ENCODE assay signal across 8 mouse cellular contexts in the genomic region with DNA sequence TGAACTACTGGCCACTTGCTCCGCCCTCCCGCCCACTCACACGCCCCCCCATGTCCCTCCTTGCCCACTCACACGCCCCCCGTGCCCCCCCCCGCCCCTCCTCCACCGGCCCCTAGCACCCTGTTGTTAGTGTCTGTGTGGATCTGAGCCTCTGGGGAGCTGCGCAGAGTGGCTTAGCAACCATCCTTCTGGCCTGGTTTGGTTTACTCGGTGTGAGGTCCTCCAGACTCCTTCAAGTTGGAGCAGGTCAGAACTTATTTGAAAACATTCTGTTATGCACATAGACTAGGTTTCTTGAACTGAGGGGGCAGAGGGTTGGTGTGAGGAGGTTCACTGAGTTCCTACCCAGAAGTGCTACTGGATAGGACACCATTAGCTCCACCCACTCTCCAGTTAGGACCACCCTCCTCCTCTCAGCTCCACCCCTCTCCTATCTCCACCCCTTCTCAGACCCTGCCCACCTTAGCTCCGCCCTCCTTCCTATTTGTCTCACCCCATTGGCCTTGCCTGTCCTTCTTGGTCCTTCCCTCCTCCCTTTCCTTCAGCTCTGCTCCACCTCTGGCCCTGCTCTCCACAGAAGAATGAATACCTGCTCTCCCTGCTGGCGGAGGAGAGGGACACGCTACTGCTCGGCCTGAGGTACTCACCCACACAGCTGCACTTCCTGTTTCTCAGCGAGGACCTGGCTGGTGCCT. TPM values are rescaled to one million over a fixed set of nuclear protein-coding genes. Genes with fewer than 3 reads are reported as not detected.
DNase-seq lines count a peak whose midpoint lies in the region; ATAC-seq lines count a peak whose summit lies in the region.

No protein-coding gene starts in this region.

- 0 out of 2 replicates have a peak overlapping the region, but pooled peaks have one; percentile 4 for H3K27ac ChIP-seq in hindbrain, embryonic 10.5 days
- H3K27ac ChIP-seq in limb, embryonic 12.5 days = no peak overlapping the region
- no peak overlapping the region for H3K27ac ChIP-seq in midbrain, embryonic 13.5 days

- DNase-seq in heart, adult 11 months = peak; percentile 91
- no peak for DNase-seq in heart, postnatal 36 days
- DNase-seq in embryo, embryonic 10.5 days (ENCODE audit: low spot score) = peak; percentile 79
- peak; percentile 63 for DNase-seq in hindbrain, embryonic 10.5 days (ENCODE audit: low spot score)
- DNase-seq in thymus, adult 18-20 months = peak; percentile 16 to 49
- DNase-seq in gastrocnemius, postnatal 36 days = no peak

- no peaks in the 10 kb centered on the region for H3K36me3 ChIP-seq in hindbrain, embryonic 10.5 days
- no peaks in the 10 kb centered on the region for H3K36me3 ChIP-seq in limb, embryonic 12.5 days
- no peaks in the 10 kb centered on the region for H3K36me3 ChIP-seq in midbrain, embryonic 13.5 days

- H3K4me2 ChIP-seq in limb, embryonic 12.5 days = peak overlapping the region; percentile 46
- peak overlapping the region; percentile 36 for H3K4me2 ChIP-seq in midbrain, embryonic 13.5 days (replicated peaks)

- ATAC-seq in limb, embryonic 12.5 days (ENCODE audit: insufficient number of reproducible peaks, insufficient read depth, low FRiP score, low TSS enrichment, low read depth) = peak; percentile 60; the same call in 1 of the 2 replicates
- ATAC-seq in midbrain, embryonic 13.5 days = peak; percentile 70

- no peak overlapping the region for H3K9ac ChIP-seq in limb, embryonic 12.5 days (replicated peaks)
- H3K9ac ChIP-seq in midbrain, embryonic 13.5 days (replicated peaks) = no peak overlapping the region

- H3K9me3 ChIP-seq in hindbrain, embryonic 10.5 days = no peaks in the 10 kb centered on the region
- H3K9me3 ChIP-seq in limb, embryonic 12.5 days = no peaks in the 10 kb centered on the region
- no peaks in the 10 kb centered on the region for H3K9me3 ChIP-seq in midbrain, embryonic 13.5 days

- intact Hi-C loops in heart, postnatal 36 days (cut with DNase I) = no loop called here
- intact Hi-C loops in gastrocnemius, postnatal 36 days (cut with DNase I) = no loop called here

- H3K27me3 ChIP-seq in hindbrain, embryonic 10.5 days (ENCODE audit: insufficient read depth, poor library complexity, severe bottlenecking) = no peaks in the 10 kb centered on the region
- no peaks in the 10 kb centered on the region; the same call in 1 of the 2 replicates for H3K27me3 ChIP-seq in limb, embryonic 12.5 days
- no peaks in the 10 kb centered on the region for H3K27me3 ChIP-seq in midbrain, embryonic 13.5 days

- H3K4me1 ChIP-seq in hindbrain, embryonic 10.5 days (replicated peaks) = peaks cover 16% of the 10 kb centered on the region
- no peaks in the 10 kb centered on the region for H3K4me1 ChIP-seq in limb, embryonic 12.5 days (replicated peaks)
- H3K4me1 ChIP-seq in midbrain, embryonic 13.5 days (replicated peaks) = 0 out of 2 replicates have a peak, but pooled peaks cover 5% of the 10 kb centered on the region

- 44% methylated on average over 14 of the region's 14 CpGs for WGBS in hindbrain, embryonic 10.5 days
- WGBS in limb, embryonic 12.5 days = 28% methylated on average over 14 of the region's 14 CpGs
- 47% methylated on average over 14 of the region's 14 CpGs for WGBS in midbrain, embryonic 13.5 days

- H3K4me3 ChIP-seq in hindbrain, embryonic 10.5 days = peak overlapping the region; percentile 39
- H3K4me3 ChIP-seq in limb, embryonic 12.5 days (replicated peaks) = peak overlapping the region; percentile 24
- peak overlapping the region; percentile 7; the same call in 1 of the 2 replicates for H3K4me3 ChIP-seq in midbrain, embryonic 13.5 days (replicated peaks)

RNA-seq across cellular contexts. Expression of gene Gm3285, which starts 2.4 kb away (rescaled TPM):
- total RNA-seq in heart, postnatal 36 days (2021) = not detected
- polyA plus RNA-seq in hindbrain, embryonic 10.5 days (2016; fragmentation: Nextera tagmentation; extraction: Ambion mirVana) = not detected in 2 replicates
- polyA plus RNA-seq in limb, embryonic 12.5 days (2016; fragmentation: Nextera tagmentation; extraction: Ambion mirVana) = not detected in 2 replicates
- not detected in 2 replicates for polyA plus RNA-seq in midbrain, embryonic 13.5 days (2015; fragmentation: Nextera tagmentation; extraction: Ambion mirVana)
- not detected for total RNA-seq in gastrocnemius, postnatal 36 days (2021)

RNA-seq across cellular contexts. Expression of gene Gm10318, which starts 11.6 kb away (rescaled TPM):
- total RNA-seq in heart, postnatal 36 days (2021) = not detected
- polyA plus RNA-seq in hindbrain, embryonic 10.5 days (2016; fragmentation: Nextera tagmentation; extraction: Ambion mirVana) = not detected in 2 replicates
- not detected in 2 replicates for polyA plus RNA-seq in limb, embryonic 12.5 days (2016; fragmentation: Nextera tagmentation; extraction: Ambion mirVana)
- polyA plus RNA-seq in midbrain, embryonic 13.5 days (2015; fragmentation: Nextera tagmentation; extraction: Ambion mirVana) = not detected in 2 replicates
- total RNA-seq in gastrocnemius, postnatal 36 days (2021) = not detected

RNA-seq across cellular contexts. Expression of gene Gm36176, which starts 17.6 kb away (rescaled TPM):
- not detected for total RNA-seq in heart, postnatal 36 days (2021)
- not detected in 2 replicates for polyA plus RNA-seq in hindbrain, embryonic 10.5 days (2016; fragmentation: Nextera tagmentation; extraction: Ambion mirVana)
- not detected in 2 replicates for polyA plus RNA-seq in limb, embryonic 12.5 days (2016; fragmentation: Nextera tagmentation; extraction: Ambion mirVana)
- polyA plus RNA-seq in midbrain, embryonic 13.5 days (2015; fragmentation: Nextera tagmentation; extraction: Ambion mirVana) = not detected in 2 replicates
- not detected for total RNA-seq in gastrocnemius, postnatal 36 days (2021)

RNA-seq across cellular contexts. Expression of gene Krtap10-10, which starts 28.5 kb away (rescaled TPM):
- not detected for total RNA-seq in heart, postnatal 36 days (2021)
- polyA plus RNA-seq in hindbrain, embryonic 10.5 days (2016; fragmentation: Nextera tagmentation; extraction: Ambion mirVana) = not detected in 2 replicates
- not detected in 2 replicates for polyA plus RNA-seq in limb, embryonic 12.5 days (2016; fragmentation: Nextera tagmentation; extraction: Ambion mirVana)
- not detected in 2 replicates for polyA plus RNA-seq in midbrain, embryonic 13.5 days (2015; fragmentation: Nextera tagmentation; extraction: Ambion mirVana)
- not detected for total RNA-seq in gastrocnemius, postnatal 36 days (2021)

RNA-seq across cellular contexts. Expression of gene Krtap10-4, which starts 37.3 kb away (rescaled TPM):
- not detected for total RNA-seq in heart, postnatal 36 days (2021)
- polyA plus RNA-seq in hindbrain, embryonic 10.5 days (2016; fragmentation: Nextera tagmentation; extraction: Ambion mirVana) = not detected in 2 replicates
- not detected in 2 replicates for polyA plus RNA-seq in limb, embryonic 12.5 days (2016; fragmentation: Nextera tagmentation; extraction: Ambion mirVana)
- not detected in 2 replicates for polyA plus RNA-seq in midbrain, embryonic 13.5 days (2015; fragmentation: Nextera tagmentation; extraction: Ambion mirVana)
- not detected for total RNA-seq in gastrocnemius, postnatal 36 days (2021)

Comparison
In these comparisons a context has a peak if more than half of its experiments do, and no peak if none do; other contexts are left out.
1. DNase-seq: peak in heart, adult 11 months (single experiment), embryo, embryonic 10.5 days (single experiment), hindbrain, embryonic 10.5 days (single experiment) and thymus, adult 18-20 months (2 of 2); none in heart, postnatal 36 days (0 of 2) and gastrocnemius, postnatal 36 days (0 of 2).
2. Peak in every context shown above with its lines, with median percentiles within 50 percentile points of each other: H3K4me3 ChIP-seq.